Mouse (Mus musculus): ENCODE measurements around the gene Rasa2. TPM values are rescaled to one million over a fixed set of nuclear protein-coding genes. Genes with fewer than 3 reads are reported as not detected.
A peak's percentile ranks its signal among the peaks of the same experiment; 100 is the strongest.

Gene Rasa2
- total RNA-seq (2012; rRNA removed), result 9.5 and 11.3 TPM in 2 replicates
- 10 to 100 TPM in 1 of 2 experiments, not detected in 1; 11.3 TPM for polyA plus RNA-seq (2012; ENCODE audit: insufficient read depth in 1 of 2, insufficient read length in 2 of 2, low read depth in 1 of 2, low replicate concordance in 2 of 2, missing spikeins in 1 of 2)

DNA sequence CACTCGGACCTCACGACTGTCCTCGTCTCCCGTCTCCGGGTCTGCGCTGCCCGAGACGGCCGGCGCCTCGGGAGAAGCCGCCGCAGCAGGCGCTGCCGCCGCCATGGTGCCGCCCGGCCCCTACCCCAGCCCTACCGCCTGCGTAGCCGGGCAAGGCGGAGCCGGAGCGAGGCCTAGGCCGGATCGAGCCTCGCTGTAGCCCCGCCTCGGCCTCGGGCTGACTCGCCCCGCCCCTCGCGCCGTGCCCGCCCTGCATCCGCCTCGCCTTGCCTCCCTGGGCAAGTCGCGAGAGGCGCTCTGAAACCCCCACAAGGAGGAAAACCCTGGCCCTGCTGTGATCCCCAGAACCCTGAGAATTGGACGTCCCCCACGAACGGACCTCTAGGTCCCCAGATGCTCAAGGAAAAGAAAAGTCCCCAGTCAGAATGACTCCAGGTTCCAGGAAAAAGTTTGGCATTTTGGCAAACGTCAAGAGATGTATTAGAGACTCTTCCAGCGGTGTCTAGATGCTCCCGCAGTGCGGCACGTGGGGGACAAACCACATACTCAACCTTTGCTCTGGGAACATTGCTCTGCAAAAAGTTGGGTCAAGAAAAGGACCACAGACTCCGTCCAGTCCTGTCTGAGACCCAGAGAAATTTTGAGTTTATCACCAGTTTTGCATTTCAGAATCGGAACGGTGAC, at the start of gene Rasa2:
TSS of gene Rasa2 (minus strand) at position 229 of the 684 bp plus-strand sequence.
- H3K4me1 ChIP-seq (ENCODE audit: control insufficient read depth in 1 of 2, insufficient read depth in 2 of 2, low read length in 2 of 2), result peaks cover 34 to 56% of the 10 kb centered on the region in 2 experiments
- peak; percentile 93 for DNase-seq (ENCODE audit: low read depth, low spot score)
- H3K36me3 ChIP-seq (ENCODE audit: control insufficient read depth in 1 of 2, insufficient read depth in 2 of 2, low read length in 2 of 2), result peaks cover 0 to 54% of the 10 kb centered on the region in 2 experiments; a peak in 2 of 4 replicates
- H3K4me3 ChIP-seq (ENCODE audit: control insufficient read depth in 1 of 2, insufficient read depth in 1 of 2, low read depth in 2 of 2, low read length in 2 of 2), result peak within 1 kb of the TSS; percentile 53 to 67
- peaks cover 31% of the 10 kb centered on the region for H3K79me2 ChIP-seq (ENCODE audit: control insufficient read depth, insufficient read depth, low read length, poor library complexity)
- H3K27me3 ChIP-seq (ENCODE audit: control insufficient read depth in 1 of 2, insufficient read depth in 2 of 2, low read length in 2 of 2), result no peaks in the 10 kb centered on the region
- peak within 1 kb of the TSS; percentile 68 for H3K27ac ChIP-seq (ENCODE audit: control insufficient read depth, low read depth, low read length)
- peak within 1 kb of the TSS; percentile 95 for H3K9ac ChIP-seq (ENCODE audit: control insufficient read depth, low read depth, low read length, poor library complexity, severe bottlenecking)
- no peaks in the 10 kb centered on the region for H3K9me3 ChIP-seq (replicated peaks; ENCODE audit: insufficient read depth, low read length)
- TF ChIP-seq TBP (IDR thresholded peaks at IDR 0.05; ENCODE audit: low read depth, low read length), result 0 out of 2 replicates have a peak, but pooled peaks have one; percentile 56
- TF ChIP-seq CHD1 (IDR thresholded peaks at IDR 0.05; ENCODE audit: low read depth, low read length), result no peak
- no peak for TF ChIP-seq ZC3H11A (IDR thresholded peaks at IDR 0.05; ENCODE audit: low read depth, low read length)
- TF ChIP-seq ETS1 (IDR thresholded peaks at IDR 0.05; ENCODE audit: low read depth, low read length), result no peak
- TF ChIP-seq KAT2A (conservative IDR thresholded peaks at IDR 0.05; ENCODE audit: low read depth, low read length), result no peak
- 0 out of 2 replicates have a peak, but pooled peaks have one; percentile 28 for TF ChIP-seq NRF1 (IDR thresholded peaks at IDR 0.05; ENCODE audit: insufficient read depth, low read depth, low read length, poor library complexity, severe bottlenecking)
- TF ChIP-seq ZMIZ1 (IDR thresholded peaks at IDR 0.05; ENCODE audit: low read depth, low read length), result peak; percentile 62
- no peak for TF ChIP-seq RAD21 (IDR thresholded peaks at IDR 0.05; ENCODE audit: low read depth, low read length)
- peak; percentile 44; the same call in 1 of the 2 replicates for TF ChIP-seq ELF1 (IDR thresholded peaks at IDR 0.05; ENCODE audit: low read depth, low read length)
- no peak for TF ChIP-seq E2F4 (IDR thresholded peaks at IDR 0.05; ENCODE audit: borderline replicate concordance, low read depth, low read length)
- TF ChIP-seq TCF12 (IDR thresholded peaks at IDR 0.05; ENCODE audit: low read depth, low read length), result 0 out of 2 replicates have a peak, but pooled peaks have one; percentile 21
- TF ChIP-seq EP300 (IDR thresholded peaks at IDR 0.05; ENCODE audit: low read depth in 1 of 2, low read length in 2 of 2), result no peak
- peak; percentile 69 for TF ChIP-seq MXI1 (IDR thresholded peaks at IDR 0.05; ENCODE audit: low read depth, low read length)
- 0 out of 2 replicates have a peak, but pooled peaks have one; percentile 92 for TF ChIP-seq UBTF (IDR thresholded peaks at IDR 0.05; ENCODE audit: borderline replicate concordance, insufficient read depth, low read depth, low read length)
- peak; percentile 59 for TF ChIP-seq BHLHE40 (IDR thresholded peaks at IDR 0.05; ENCODE audit: borderline replicate concordance, low read depth, low read length)
- peak; percentile 63; the same call in 1 of the 2 replicates for TF ChIP-seq MAZ (IDR thresholded peaks at IDR 0.05; ENCODE audit: low read depth, low read length)
- TF ChIP-seq GABPA (IDR thresholded peaks at IDR 0.05; ENCODE audit: low read depth, low read length), result no peak
- TF ChIP-seq MEF2A (IDR thresholded peaks at IDR 0.05; ENCODE audit: extremely low read depth, insufficient replicate concordance, low read depth, low read length, poor library complexity, severe bottlenecking), result no peak
- no peak for TF ChIP-seq USF2 (IDR thresholded peaks at IDR 0.05; ENCODE audit: borderline replicate concordance in 1 of 2, insufficient read depth in 1 of 2, low read depth in 1 of 2, low read length in 2 of 2)
- TF ChIP-seq USF1 (IDR thresholded peaks at IDR 0.05; ENCODE audit: low read depth, low read length), result peak; percentile 57
- TF ChIP-seq SMC3 (IDR thresholded peaks at IDR 0.05; ENCODE audit: low read depth, low read length), result no peak
- peak; percentile 57 for TF ChIP-seq SIN3A (IDR thresholded peaks at IDR 0.05; ENCODE audit: low read length)
- TF ChIP-seq NELFE (IDR thresholded peaks at IDR 0.05; ENCODE audit: low read depth, low read length), result peak; percentile 76
- TF ChIP-seq RCOR1 (IDR thresholded peaks at IDR 0.05; ENCODE audit: low read depth, low read length), result no peak
- TF ChIP-seq JUND (IDR thresholded peaks at IDR 0.05; ENCODE audit: low read depth, low read length), result no peak
- no peak for TF ChIP-seq POLR2AphosphoS5 (IDR thresholded peaks at IDR 0.05; ENCODE audit: borderline replicate concordance, low read depth, low read length)
- TF ChIP-seq GATA1 (IDR thresholded peaks at IDR 0.05; ENCODE audit: low read depth, low read length), result no peak
- TF ChIP-seq MYB (IDR thresholded peaks at IDR 0.05; ENCODE audit: low read depth, low read length), result no peak
- no peak for TF ChIP-seq ZKSCAN1 (IDR thresholded peaks at IDR 0.05; ENCODE audit: low read depth, low read length)
- no peak for TF ChIP-seq CTCF (IDR thresholded peaks at IDR 0.05 in 2 of 3, conservative IDR thresholded peaks at IDR 0.05 in 1 of 3; ENCODE audit: control insufficient read depth in 1 of 3, insufficient read depth in 1 of 3, low read depth in 2 of 3, low read length in 3 of 3, poor library complexity in 1 of 3, severe bottlenecking in 1 of 3)
- no peak for TF ChIP-seq ZNF384 (IDR thresholded peaks at IDR 0.05; ENCODE audit: low read depth, low read length)
- peak; percentile 44; the same call in 1 of the 2 replicates for TF ChIP-seq HCFC1 (IDR thresholded peaks at IDR 0.05; ENCODE audit: low read depth, low read length)
- TF ChIP-seq MYC (IDR thresholded peaks at IDR 0.05; ENCODE audit: low read depth, low read length), result peak; percentile 58; the same call in 1 of the 2 replicates
- TF ChIP-seq MAFK (IDR thresholded peaks at IDR 0.05; ENCODE audit: borderline replicate concordance, low read depth, low read length), result no peak

Data from MEL (cell line).